In the genomic region with DNA sequence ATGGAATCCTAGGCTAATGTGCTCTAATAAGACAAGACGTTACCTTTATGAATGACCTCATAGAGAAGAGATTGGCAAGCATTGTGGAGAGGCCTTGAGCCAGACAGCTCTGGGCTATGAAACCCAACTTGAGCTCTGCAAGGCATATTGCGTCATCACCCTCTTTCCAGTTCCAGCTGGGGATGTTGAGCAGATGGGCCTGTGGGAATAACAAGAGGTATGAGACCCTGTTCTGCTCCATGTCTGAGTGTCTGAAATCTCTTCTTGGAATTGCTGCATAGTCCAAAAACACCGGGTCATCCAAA, we compare ENCODE assay signal across 11 mouse cellular contexts.
DNase-seq lines count a peak whose midpoint lies in the region; ATAC-seq and TF ChIP-seq lines count a peak whose summit lies in the region.
"Had no signal": no experiment of that assay in that cellular context is flagged by ENCODE, and none has a peak within 500 bp of the region (broad histone marks: within the 10 kb centered on the region; RNA-seq: fewer than 3 reads in every experiment).

No protein-coding gene starts in this region.

- 0 out of 2 replicates have a peak, but pooled peaks cover 8% of the 10 kb centered on the region for H3K4me1 ChIP-seq in lung, embryonic 14.5 days (ENCODE audit: insufficient read depth)
- H3K4me1 ChIP-seq: heart, embryonic 15.5 days had no signal

- DNase-seq in Muller cell, postnatal 12 days (ENCODE audit: inconsistent ontology term) = peak; percentile 47
- DNase-seq in adrenal gland, postnatal 10 days = peak; percentile 65
- peak; percentile 77 to 81 for DNase-seq in heart, adult 9 months (ENCODE audit: low spot score in 2 of 2)
- no peak for DNase-seq in lung, embryonic 14.5 days
- DNase-seq in layer of hippocampus, adult 18-20 months (ENCODE audit: low spot score in 2 of 2) = no peak
- no peak for DNase-seq in spleen, adult 12 weeks (ENCODE audit: low spot score)
- DNase-seq in spleen, postnatal 10 days (ENCODE audit: low spot score in 2 of 2) = no peak
- no peak for DNase-seq in left cerebral cortex, postnatal 36 days (ENCODE audit: low spot score in 2 of 2)
- DNase-seq: cerebellum, postnatal 36 days had no signal

- no peaks in the 10 kb centered on the region for H3K9me3 ChIP-seq in lung, embryonic 14.5 days (ENCODE audit: low read depth, low read length)
- H3K9me3 ChIP-seq: heart, embryonic 15.5 days had no signal

- no peak overlapping the region for H3K4me3 ChIP-seq in lung, embryonic 14.5 days (ENCODE audit: low read depth, low read length)
- H3K4me3 ChIP-seq: heart, embryonic 15.5 days had no signal

- no peaks in the 10 kb centered on the region for H3K36me3 ChIP-seq in lung, embryonic 14.5 days (ENCODE audit: insufficient read depth)
- H3K36me3 ChIP-seq: heart, embryonic 15.5 days had no signal

- peak; percentile 60 for ATAC-seq in lung, embryonic 14.5 days (ENCODE audit: insufficient read depth)
- ATAC-seq: Patski had no signal

- peak overlapping the region; percentile 81 for H3K27ac ChIP-seq in lung, embryonic 14.5 days (ENCODE audit: low read depth)

- 41% methylated on average over 3 of the region's 3 CpGs for WGBS in lung, embryonic 14.5 days

- H3K9ac ChIP-seq in lung, embryonic 14.5 days = no peak overlapping the region
- H3K9ac ChIP-seq: heart, embryonic 15.5 days had no signal

- intact Hi-C loops in left cerebral cortex, postnatal 36 days (cut with DNase I) = no loop called here

- H3K27me3 ChIP-seq in lung, embryonic 14.5 days (ENCODE audit: insufficient read depth, low read length) = no peaks in the 10 kb centered on the region
- H3K27me3 ChIP-seq: heart, embryonic 15.5 days; Patski had no signal

- TF ChIP-seq CTCF in lung, embryonic 14.5 days (IDR thresholded peaks at IDR 0.05; ENCODE audit: low read depth) = no peak

- H3K4me2 ChIP-seq in lung, embryonic 14.5 days = no peak overlapping the region
- H3K4me2 ChIP-seq: heart, embryonic 15.5 days had no signal

Comparison
In these comparisons a context has a peak if more than half of its experiments do, and no peak if none do; other contexts are left out.
1. DNase-seq: peak in Muller cell, postnatal 12 days (single experiment), adrenal gland, postnatal 10 days (single experiment) and heart, adult 9 months (2 of 2); none in lung, embryonic 14.5 days (single experiment), layer of hippocampus, adult 18-20 months (0 of 2), spleen, adult 12 weeks (single experiment), spleen, postnatal 10 days (0 of 2) and left cerebral cortex, postnatal 36 days (0 of 2).